Mouse (Mus musculus) yolk sac, embryonic 10.5 days (tissue): ENCODE data around the gene Sec16b.

Experiments used
- DNase-seq: peaks from one replicate; pipeline ENCODE4 v3.0.0-alpha.2; 2017; ENCODE audit warnings: low spot score

Sec16b gene

GRCm38 (mm10) chr1:157558145-157558544 lies 51.6 kb downstream of the Sec16b start:
- DNase-seq = no peak

- DNase-seq = no peak
Measured at GRCm38 (mm10) chr1:157559986-157560385, 53.5 kb downstream of the Sec16b start.

- peak; percentile 44 for DNase-seq
Measured at GRCm38 (mm10) chr1:157560654-157561386, 54.3 kb downstream of the Sec16b start.

GRCm38 (mm10) chr1:157567819-157568218 lies 61.3 kb downstream of the Sec16b start:
- no peak for DNase-seq

- no peak for DNase-seq
Measured at GRCm38 (mm10) chr1:157569263-157570090, 62.9 kb downstream of the Sec16b start.

- no peak for DNase-seq
Measured at GRCm38 (mm10) chr1:157575316-157575715, 68.8 kb downstream of the Sec16b start.

GRCm38 (mm10) chr1:157578336-157578735 lies 71.8 kb downstream of the Sec16b start:
- DNase-seq = no peak

- DNase-seq = no peak
Measured at GRCm38 (mm10) chr1:157586556-157586955, 80.0 kb downstream of the Sec16b start.

- DNase-seq = no peak
Measured at GRCm38 (mm10) chr1:157592039-157592438, 85.5 kb downstream of the Sec16b start.

GRCm38 (mm10) chr1:157594561-157594960 lies 88.0 kb downstream of the Sec16b start:
- peak; percentile 57 for DNase-seq

- no peak for DNase-seq
Measured at GRCm38 (mm10) chr1:157595165-157595564, 88.6 kb downstream of the Sec16b start.

GRCm38 (mm10) chr1:157604513-157604912 lies 98.0 kb downstream of the Sec16b start:
- DNase-seq = no peak
